Mouse (Mus musculus): ENCODE results near the gene Gm20388.

Gene Gm20388

GRCm38 (mm10) chr8:121938732-121939131 is 2028.1 kb downstream of the Gm20388 start:
- DNase-seq (ENCODE audit: inconsistent ontology term): no peak

GRCm38 (mm10) chr8:121943057-121943540 is 2032.5 kb downstream of the Gm20388 start:
- DNase-seq (ENCODE audit: inconsistent ontology term): no peak

GRCm38 (mm10) chr8:121943716-121944115 is 2033.1 kb downstream of the Gm20388 start:
- DNase-seq (ENCODE audit: inconsistent ontology term): no peak

GRCm38 (mm10) chr8:121944831-121945230 is 2034.2 kb downstream of the Gm20388 start, which contains the start of gene Car5a:
Gene Car5a (minus strand): TSS chr8:121944904.
- no peak for DNase-seq (ENCODE audit: inconsistent ontology term)

- DNase-seq (ENCODE audit: inconsistent ontology term): no peak
Measured at GRCm38 (mm10) chr8:121946351-121946750, 2035.7 kb downstream of the Gm20388 start.

- DNase-seq (ENCODE audit: inconsistent ontology term): no peak
Measured at GRCm38 (mm10) chr8:121947047-121947752, 2036.6 kb downstream of the Gm20388 start.

- DNase-seq (ENCODE audit: inconsistent ontology term): peak; percentile 88
Measured at GRCm38 (mm10) chr8:121947753-121948141, 2037.1 kb downstream of the Gm20388 start.

GRCm38 (mm10) chr8:121948321-121949145 is 2037.9 kb downstream of the Gm20388 start:
- no peak for DNase-seq (ENCODE audit: inconsistent ontology term)

GRCm38 (mm10) chr8:121949222-121949800 is 2038.7 kb downstream of the Gm20388 start, which contains the start of gene Banp:
Gene Banp (plus strand): TSS chr8:121949750.
- DNase-seq (ENCODE audit: inconsistent ontology term): no peak

- peak; percentile 99 for DNase-seq (ENCODE audit: inconsistent ontology term)
Measured at GRCm38 (mm10) chr8:121949941-121950748, 2039.5 kb downstream of the Gm20388 start.

- peak; percentile 43 for DNase-seq (ENCODE audit: inconsistent ontology term)
Measured at GRCm38 (mm10) chr8:121950749-121951655, 2040.4 kb downstream of the Gm20388 start.

- no peak for DNase-seq (ENCODE audit: inconsistent ontology term)
Measured at GRCm38 (mm10) chr8:121951656-121952009, 2041.0 kb downstream of the Gm20388 start.

- DNase-seq (ENCODE audit: inconsistent ontology term): no peak
Measured at GRCm38 (mm10) chr8:121952122-121952521, 2041.5 kb downstream of the Gm20388 start.

GRCm38 (mm10) chr8:121952800-121953199 is 2042.2 kb downstream of the Gm20388 start:
- DNase-seq (ENCODE audit: inconsistent ontology term): no peak

GRCm38 (mm10) chr8:121953821-121954545 is 2043.3 kb downstream of the Gm20388 start:
- no peak for DNase-seq (ENCODE audit: inconsistent ontology term)

GRCm38 (mm10) chr8:121954981-121955555 is 2044.4 kb downstream of the Gm20388 start:
- DNase-seq (ENCODE audit: inconsistent ontology term): no peak

- DNase-seq (ENCODE audit: inconsistent ontology term): no peak
Measured at GRCm38 (mm10) chr8:121955825-121956500, 2045.3 kb downstream of the Gm20388 start.

- no peak for DNase-seq (ENCODE audit: inconsistent ontology term)
Measured at GRCm38 (mm10) chr8:121958395-121958794, 2047.8 kb downstream of the Gm20388 start.

GRCm38 (mm10) chr8:121962892-121963291 is 2052.3 kb downstream of the Gm20388 start:
- DNase-seq (ENCODE audit: inconsistent ontology term): no peak

Data from Muller cell, postnatal 12 days (primary cell).